Mouse (Mus musculus): Measurements from ENCODE around the gene Nr1i2.

The Nr1i2 gene

GRCm38 (mm10) chr16:38294685-38295348 is at the start of gene Nr1i2:
Nr1i2 (minus strand) TSS chr16:38294824.
- in situ Hi-C loops (cut with MboI; ENCODE audit: low sequenced_read_pairs) = no loop called here

GRCm38 (mm10) chr16:38341396-38342324 is 47.0 kb upstream of the Nr1i2 start, which contains the start of gene Maats1:
Maats1 (minus strand) TSS chr16:38342143.
- in situ Hi-C loops (cut with MboI; ENCODE audit: low sequenced_read_pairs) = loop anchor here (10.0 to 25.0 kb wide), 4 partner anchors 123 to 471 kb away; partner anchors contain the start of genes B4galt4 and Upk1b

GRCm38 (mm10) chr16:38338077-38338476 is 43.5 kb upstream of the Nr1i2 start:
- in situ Hi-C loops (cut with MboI; ENCODE audit: low sequenced_read_pairs) = loop anchor here (25.0 kb wide), 2 partner anchors 399 to 474 kb away; partner anchors contain the start of genes B4galt4 and Upk1b

- in situ Hi-C loops (cut with MboI; ENCODE audit: low sequenced_read_pairs) = loop anchor here (25.0 kb wide), 2 partner anchors 403 to 478 kb away; partner anchors contain the start of genes B4galt4 and Upk1b
These were observed 39.8 kb upstream of the Nr1i2 start for GRCm38 (mm10) chr16:38334431-38334830.

- in situ Hi-C loops (cut with MboI; ENCODE audit: low sequenced_read_pairs) = loop anchor here (25.0 kb wide), 2 partner anchors 408 to 483 kb away; partner anchors contain the start of genes B4galt4 and Upk1b
These were observed 34.7 kb upstream of the Nr1i2 start for GRCm38 (mm10) chr16:38329340-38329739.

GRCm38 (mm10) chr16:38326778-38327397 is 32.3 kb upstream of the Nr1i2 start:
- in situ Hi-C loops (cut with MboI; ENCODE audit: low sequenced_read_pairs) = loop anchor here (25.0 kb wide), 2 partner anchors 410 to 485 kb away; partner anchors contain the start of genes B4galt4 and Upk1b

GRCm38 (mm10) chr16:38324311-38324710 is 29.7 kb upstream of the Nr1i2 start:
- in situ Hi-C loops (cut with MboI; ENCODE audit: low sequenced_read_pairs) = no loop called here

- in situ Hi-C loops (cut with MboI; ENCODE audit: low sequenced_read_pairs) = no loop called here
These were observed 26.9 kb upstream of the Nr1i2 start for GRCm38 (mm10) chr16:38321452-38321935.

- in situ Hi-C loops (cut with MboI; ENCODE audit: low sequenced_read_pairs) = no loop called here
These were observed 24.5 kb upstream of the Nr1i2 start for GRCm38 (mm10) chr16:38319087-38319486.

- in situ Hi-C loops (cut with MboI; ENCODE audit: low sequenced_read_pairs) = no loop called here
These were observed 23.9 kb upstream of the Nr1i2 start for GRCm38 (mm10) chr16:38318492-38318891.

GRCm38 (mm10) chr16:38308195-38308594 is 13.6 kb upstream of the Nr1i2 start:
- in situ Hi-C loops (cut with MboI; ENCODE audit: low sequenced_read_pairs) = no loop called here

GRCm38 (mm10) chr16:38307651-38308050 is 13.0 kb upstream of the Nr1i2 start:
- in situ Hi-C loops (cut with MboI; ENCODE audit: low sequenced_read_pairs) = no loop called here

GRCm38 (mm10) chr16:38307221-38307605 is 12.6 kb upstream of the Nr1i2 start:
- in situ Hi-C loops (cut with MboI; ENCODE audit: low sequenced_read_pairs) = no loop called here

- in situ Hi-C loops (cut with MboI; ENCODE audit: low sequenced_read_pairs) = no loop called here
These were observed 12.1 kb upstream of the Nr1i2 start for GRCm38 (mm10) chr16:38306571-38307220.

GRCm38 (mm10) chr16:38304460-38305194 is 10.0 kb upstream of the Nr1i2 start:
- in situ Hi-C loops (cut with MboI; ENCODE audit: low sequenced_read_pairs) = no loop called here

- in situ Hi-C loops (cut with MboI; ENCODE audit: low sequenced_read_pairs) = no loop called here
These were observed 7.7 kb upstream of the Nr1i2 start for GRCm38 (mm10) chr16:38302367-38302766.

- in situ Hi-C loops (cut with MboI; ENCODE audit: low sequenced_read_pairs) = no loop called here
These were observed 3.8 kb upstream of the Nr1i2 start for GRCm38 (mm10) chr16:38298410-38298809.

- in situ Hi-C loops (cut with MboI; ENCODE audit: low sequenced_read_pairs) = no loop called here
These were observed 816 bp upstream of the Nr1i2 start for GRCm38 (mm10) chr16:38295349-38295930.

GRCm38 (mm10) chr16:38290151-38290550 is 4.5 kb downstream of the Nr1i2 start:
- in situ Hi-C loops (cut with MboI; ENCODE audit: low sequenced_read_pairs) = no loop called here
